In genomic region chr10:74823395-74823794, GRCm38 (mm10) we compare ENCODE assay signal across 22 mouse cellular contexts.
DNase-seq lines count a peak whose midpoint lies in the region; ATAC-seq lines count a peak whose summit lies in the region.
"Had no signal": no experiment of that assay in that cellular context is flagged by ENCODE, and none has a peak within 500 bp of the region (broad histone marks: within the 10 kb centered on the region; RNA-seq: fewer than 3 reads in every experiment).

No protein-coding gene starts in this region.

- H3K27me3 ChIP-seq in hindbrain, embryonic 10.5 days (ENCODE audit: insufficient read depth, poor library complexity, severe bottlenecking): no peaks in the 10 kb centered on the region
- H3K27me3 ChIP-seq: embryonic facial prominence, embryonic 15.5 days; heart, embryonic 13.5 days had no signal

- no peaks in the 10 kb centered on the region for H3K4me1 ChIP-seq in hindbrain, embryonic 10.5 days (replicated peaks)
- H3K4me1 ChIP-seq: embryonic facial prominence, embryonic 15.5 days; forebrain, embryonic 10.5 days; heart, embryonic 13.5 days had no signal

- H3K9me3 ChIP-seq in hindbrain, embryonic 10.5 days: no peaks in the 10 kb centered on the region
- H3K9me3 ChIP-seq: embryonic facial prominence, embryonic 15.5 days; forebrain, embryonic 10.5 days; heart, embryonic 13.5 days had no signal

- H3K36me3 ChIP-seq in hindbrain, embryonic 10.5 days: no peaks in the 10 kb centered on the region
- H3K36me3 ChIP-seq: embryonic facial prominence, embryonic 15.5 days; forebrain, embryonic 10.5 days; heart, embryonic 13.5 days had no signal

- peak; percentile 54 for ATAC-seq in activated CD4-positive, CD25-positive, alpha-beta regulatory T cell, adult 4 months
- ATAC-seq: forebrain, embryonic 14.5 days; intestine, embryonic 16.5 days had no signal

- no peak overlapping the region for H3K27ac ChIP-seq in hindbrain, embryonic 10.5 days
- H3K27ac ChIP-seq: embryonic facial prominence, embryonic 15.5 days; forebrain, embryonic 10.5 days; heart, embryonic 13.5 days; hindbrain, embryonic 14.5 days had no signal

- DNase-seq in 3134 (ENCODE audit: extremely low read depth, insufficient read length, low spot score): peak; percentile 33
- DNase-seq in CD4-positive helper T cell, adult 2 months (ENCODE audit: low read depth, low spot score): peak; percentile 3
- peak; percentile 9 for DNase-seq in induced T-regulatory cell, adult 2 months (ENCODE audit: low read depth)
- no peak for DNase-seq in thymus, adult 18-20 months
- no peak for DNase-seq in cerebellum, adult 11-12 months
- DNase-seq in hindbrain, embryonic 10.5 days (ENCODE audit: low spot score): no peak
- DNase-seq: adrenal gland, postnatal 14 days; B cell, adult 2 months; cerebellum, adult 2 months; cerebellum, postnatal 10 days; embryo, embryonic 11 days; gastrocnemius, postnatal 10 days; heart, postnatal 36 days; kidney, adult 8-10 months had no signal

- no peak overlapping the region for H3K4me3 ChIP-seq in hindbrain, embryonic 10.5 days
- H3K4me3 ChIP-seq: embryonic facial prominence, embryonic 15.5 days; erythroblast, embryonic 14.5 days; forebrain, embryonic 10.5 days; heart, embryonic 13.5 days had no signal

Comparison
In these comparisons a context has a peak if more than half of its experiments do, and no peak if none do; other contexts are left out.
1. DNase-seq: peak in 3134 (single experiment), CD4-positive helper T cell, adult 2 months (single experiment) and induced T-regulatory cell, adult 2 months (single experiment); none in thymus, adult 18-20 months (0 of 2), cerebellum, adult 11-12 months (single experiment) and hindbrain, embryonic 10.5 days (single experiment).